ENCODE assay signal across 13 mouse cellular contexts in genomic region chr1:90162379-90162857, GRCm38 (mm10). TPM values are rescaled to one million over a fixed set of nuclear protein-coding genes. Genes with fewer than 3 reads are reported as not detected.
DNase-seq lines count a peak whose midpoint lies in the region; ATAC-seq and TF ChIP-seq lines count a peak whose summit lies in the region.
"Had no signal": no experiment of that assay in that cellular context is flagged by ENCODE, and none has a peak within 500 bp of the region (broad histone marks: within the 10 kb centered on the region; RNA-seq: fewer than 3 reads in every experiment).

No protein-coding gene starts in this region.

- H3K4me1 ChIP-seq in kidney, postnatal 0 days (replicated peaks; ENCODE audit: insufficient read depth, low read length): peaks cover 12% of the 10 kb centered on the region; the same call in 1 of the 2 replicates
- H3K4me1 ChIP-seq in brown adipose tissue, adult 24 weeks (ENCODE audit: control insufficient read depth, insufficient read depth, insufficient read length, low read length): no peaks in the 10 kb centered on the region
- H3K4me1 ChIP-seq in limb, embryonic 13.5 days: peaks cover 31% of the 10 kb centered on the region

- 0 out of 2 replicates have a peak overlapping the region, but pooled peaks have one; percentile 14 for H3K27ac ChIP-seq in kidney, postnatal 0 days
- H3K27ac ChIP-seq in brown adipose tissue, adult 24 weeks (replicated peaks; ENCODE audit: low read depth, low read length): peak overlapping the region; percentile 84
- no peak overlapping the region for H3K27ac ChIP-seq in limb, embryonic 13.5 days

- H3K36me3 ChIP-seq in kidney, postnatal 0 days (ENCODE audit: insufficient read depth, low read length): no peaks in the 10 kb centered on the region
- no peaks in the 10 kb centered on the region for H3K36me3 ChIP-seq in limb, embryonic 13.5 days

- H3K9me3 ChIP-seq in kidney, postnatal 0 days (replicated peaks; ENCODE audit: low read length): no peaks in the 10 kb centered on the region
- H3K9me3 ChIP-seq in limb, embryonic 13.5 days: no peaks in the 10 kb centered on the region

- 18% methylated on average over 13 of the region's 13 CpGs for WGBS in kidney, postnatal 0 days
- WGBS in limb, embryonic 13.5 days: 68% methylated on average over 13 of the region's 13 CpGs

- no peak overlapping the region for H3K9ac ChIP-seq in kidney, postnatal 0 days (ENCODE audit: low read depth, low read length)
- no peak overlapping the region for H3K9ac ChIP-seq in limb, embryonic 13.5 days
- H3K9ac ChIP-seq: forebrain, postnatal 0 days had no signal

- peak; percentile 64 for ATAC-seq in kidney, postnatal 0 days (replicated peaks; ENCODE audit: low FRiP score, low read depth)
- ATAC-seq in limb, embryonic 13.5 days (ENCODE audit: low FRiP score, low read depth): peak; percentile 71
- ATAC-seq: forebrain, postnatal 0 days had no signal

- H3K4me3 ChIP-seq in kidney, postnatal 0 days (replicated peaks; ENCODE audit: low read depth, low read length): no peak overlapping the region
- no peak overlapping the region for H3K4me3 ChIP-seq in brown adipose tissue, adult 24 weeks (ENCODE audit: insufficient read depth, low read depth, low read length)
- no peak overlapping the region for H3K4me3 ChIP-seq in limb, embryonic 13.5 days

- peak; percentile 22 for DNase-seq in gastrocnemius, postnatal 25 days
- DNase-seq in gastrocnemius, postnatal 14 days: no peak
- peak; percentile 87 for DNase-seq in kidney, postnatal 0 days (ENCODE audit: low spot score)
- no peak for DNase-seq in kidney, adult 18-20 months
- DNase-seq in ovary, postnatal 10 days (ENCODE audit: low spot score): no peak
- DNase-seq in urinary bladder, adult 18-20 months (ENCODE audit: low spot score in 2 of 2): no peak
- DNase-seq: cerebellum, postnatal 36 days; forebrain, postnatal 0 days; right cerebral cortex, postnatal 25 days; thymus, adult 18-20 months had no signal

- TF ChIP-seq CTCF in kidney, postnatal 0 days (IDR thresholded peaks at IDR 0.05; ENCODE audit: low read depth): 0 out of 2 replicates have a peak, but pooled peaks have one; percentile 3

- intact Hi-C loops in gastrocnemius, postnatal 14 days (cut with DNase I; ENCODE audit: low total_unique reads): no loop called here

- peak overlapping the region; percentile 14 for H3K4me2 ChIP-seq in kidney, postnatal 0 days (ENCODE audit: low read length)
- no peak overlapping the region for H3K4me2 ChIP-seq in limb, embryonic 13.5 days (replicated peaks)

- no peaks in the 10 kb centered on the region for H3K27me3 ChIP-seq in kidney, postnatal 0 days (ENCODE audit: insufficient read depth, low read length)
- no peaks in the 10 kb centered on the region for H3K27me3 ChIP-seq in limb, embryonic 13.5 days

RNA-seq across cellular contexts. Expression of gene Iqca, which starts 9.2 kb away (rescaled TPM):
- total RNA-seq in gastrocnemius, postnatal 25 days (2021): not detected
- under 1 TPM in 1 of 2 experiments, not detected in 1; 0.16 TPM for total RNA-seq in gastrocnemius, postnatal 14 days (2021)
- 0.09 TPM in 1 of 2 replicates, not detected in the other for polyA plus RNA-seq in kidney, postnatal 0 days (2015; fragmentation: Nextera tagmentation; extraction: Ambion mirVana)
- polyA plus RNA-seq in brown adipose tissue, adult 24 weeks (2012; ENCODE audit: insufficient read depth, insufficient read length, missing spikeins): not detected in 2 replicates
- 0.10 and 0.47 TPM in 2 replicates for polyA plus RNA-seq in limb, embryonic 13.5 days (2015; fragmentation: Nextera tagmentation; extraction: Ambion mirVana)
- total RNA-seq: hematopoietic stem cell, adult 5-6 weeks had no signal

RNA-seq across cellular contexts. Expression of gene Ackr3, which starts 41.4 kb away (rescaled TPM):
- total RNA-seq in gastrocnemius, postnatal 25 days (2021): 10 to 100 TPM; 10.5 to 13.2 TPM
- total RNA-seq in gastrocnemius, postnatal 14 days (2021): 10 to 100 TPM; 14.1 to 16.2 TPM
- polyA plus RNA-seq in kidney, postnatal 0 days (2015; fragmentation: Nextera tagmentation; extraction: Ambion mirVana): 52.2 and 52.6 TPM in 2 replicates
- 74.7 and 97.7 TPM in 2 replicates for polyA plus RNA-seq in brown adipose tissue, adult 24 weeks (2012; ENCODE audit: insufficient read depth, insufficient read length, missing spikeins)
- polyA plus RNA-seq in limb, embryonic 13.5 days (2015; fragmentation: Nextera tagmentation; extraction: Ambion mirVana): 40.5 and 41.7 TPM in 2 replicates

Comparison
In these comparisons a context has a peak if more than half of its experiments do, and no peak if none do; other contexts are left out.
1. DNase-seq: peak in gastrocnemius, postnatal 25 days (single experiment) and kidney, postnatal 0 days (single experiment); none in gastrocnemius, postnatal 14 days (single experiment), kidney, adult 18-20 months (single experiment), ovary, postnatal 10 days (single experiment) and urinary bladder, adult 18-20 months (0 of 2).